Mouse (Mus musculus): ENCODE data around the gene Emc7.

DNA sequence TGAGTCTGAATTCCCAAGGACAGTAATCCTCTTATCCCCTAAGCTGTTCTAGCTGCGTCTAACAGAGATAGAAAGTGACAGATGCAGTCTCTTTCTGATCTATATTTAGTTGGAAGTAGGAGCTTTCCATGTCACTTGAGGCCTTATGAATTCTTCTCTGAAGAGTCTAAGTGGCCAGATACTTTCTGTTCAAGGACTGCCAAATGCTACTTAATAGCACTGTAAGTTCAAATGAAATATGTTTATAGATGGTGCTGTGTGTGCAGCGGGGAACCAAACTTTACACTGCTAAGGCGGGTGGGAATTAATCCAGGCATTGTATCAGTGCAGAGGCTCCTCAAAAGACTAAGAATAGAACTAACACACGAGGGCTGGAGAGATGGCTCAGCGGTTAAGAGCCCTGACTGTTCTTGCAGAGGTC lies 16.2 kb downstream of the Emc7 start:
- no peak for TF ChIP-seq CTCF (IDR thresholded peaks at IDR 0.05; ENCODE audit: borderline replicate concordance, extremely low read depth, insufficient read depth, insufficient read length)
- no peak for TF ChIP-seq POLR2A (IDR thresholded peaks at IDR 0.05; ENCODE audit: borderline replicate concordance, extremely low read depth, insufficient read depth, insufficient read length, poor library complexity, severe bottlenecking)

All from brain, embryonic 14.5 days (tissue).